Mouse (Mus musculus): Measurements from ENCODE around the gene Tmc6. TPM values are rescaled to one million over a fixed set of nuclear protein-coding genes. Genes with fewer than 3 reads are reported as not detected.

Tmc6 gene
- polyA plus RNA-seq, 1 experiment from 2014 or later, result 2.1 TPM

- H3K9me3 ChIP-seq (replicated peaks), result no peaks in the 10 kb centered on the region
- no peaks in the 10 kb centered on the region for H3K36me3 ChIP-seq (ENCODE audit: poor library complexity, severe bottlenecking)
- H3K9ac ChIP-seq, result no peak overlapping the region
- peaks cover 14% of the 10 kb centered on the region for H3K27me3 ChIP-seq
- H3K4me1 ChIP-seq, result peaks cover 18% of the 10 kb centered on the region
- WGBS, result 90% methylated on average over 6 of the region's 6 CpGs
- no peak overlapping the region for H3K4me2 ChIP-seq
- no peak overlapping the region for H3K4me3 ChIP-seq
- H3K27ac ChIP-seq, result no peak overlapping the region
- no peak for ATAC-seq
These were observed 24.8 kb upstream of the Tmc6 start for GRCm38 (mm10) chr11:117806781-117807180.

- no peaks in the 10 kb centered on the region for H3K9me3 ChIP-seq (replicated peaks)
- ATAC-seq, result no peak
- H3K27ac ChIP-seq, result no peak overlapping the region
- no peaks in the 10 kb centered on the region for H3K4me1 ChIP-seq
- no peak overlapping the region for H3K4me3 ChIP-seq
- WGBS, result 98% methylated on average over 3 of the region's 3 CpGs
- H3K9ac ChIP-seq, result no peak overlapping the region
- no peaks in the 10 kb centered on the region for H3K27me3 ChIP-seq
- no peak overlapping the region for H3K4me2 ChIP-seq
- H3K36me3 ChIP-seq (ENCODE audit: poor library complexity, severe bottlenecking), result no peaks in the 10 kb centered on the region
These were observed 21.2 kb upstream of the Tmc6 start for GRCm38 (mm10) chr11:117803166-117803688.

- no peak overlapping the region for H3K4me3 ChIP-seq
- H3K9me3 ChIP-seq (replicated peaks), result no peaks in the 10 kb centered on the region
- no peaks in the 10 kb centered on the region for H3K4me1 ChIP-seq
- H3K9ac ChIP-seq, result no peak overlapping the region
- H3K4me2 ChIP-seq, result no peak overlapping the region
- no peak for ATAC-seq
- WGBS, result 74% methylated on average over 7 of the region's 7 CpGs
- no peaks in the 10 kb centered on the region for H3K36me3 ChIP-seq (ENCODE audit: poor library complexity, severe bottlenecking)
- no peak overlapping the region for H3K27ac ChIP-seq
- H3K27me3 ChIP-seq, result no peaks in the 10 kb centered on the region
These were observed 19.7 kb upstream of the Tmc6 start for GRCm38 (mm10) chr11:117801650-117802049.

- ATAC-seq, result no peak
- Histone ChIP-seq H3K4me2 (no peak overlapping the region), H3K4me3 (no peak overlapping the region), H3K27ac (no peak overlapping the region), H3K9me3 (replicated peaks) (no peaks in the 10 kb centered on the region), H3K36me3 (ENCODE audit: poor library complexity, severe bottlenecking) (no peaks in the 10 kb centered on the region), H3K27me3 (no peaks in the 10 kb centered on the region), H3K4me1 (no peaks in the 10 kb centered on the region), H3K9ac (no peak overlapping the region)
- WGBS, result 81% methylated on average over 7 of the region's 7 CpGs
These were observed 18.0 kb upstream of the Tmc6 start for GRCm38 (mm10) chr11:117800038-117800437.

GRCm38 (mm10) chr11:117799174-117799573, 17.2 kb upstream of the Tmc6 start:
- H3K4me1 ChIP-seq, result no peaks in the 10 kb centered on the region
- H3K27ac ChIP-seq, result no peak overlapping the region
- WGBS, result 68% methylated on average over 5 of the region's 5 CpGs
- H3K36me3 ChIP-seq (ENCODE audit: poor library complexity, severe bottlenecking), result no peaks in the 10 kb centered on the region
- H3K4me3 ChIP-seq, result no peak overlapping the region
- ATAC-seq, result no peak
- H3K9ac ChIP-seq, result no peak overlapping the region
- H3K4me2 ChIP-seq, result no peak overlapping the region
- H3K9me3 ChIP-seq (replicated peaks), result no peaks in the 10 kb centered on the region
- no peaks in the 10 kb centered on the region for H3K27me3 ChIP-seq

- H3K4me1 ChIP-seq, result no peaks in the 10 kb centered on the region
- no peak overlapping the region for H3K4me3 ChIP-seq
- H3K36me3 ChIP-seq (ENCODE audit: poor library complexity, severe bottlenecking), result no peaks in the 10 kb centered on the region
- no peak overlapping the region for H3K27ac ChIP-seq
- 62% methylated on average over 2 of the region's 2 CpGs for WGBS
- no peak overlapping the region for H3K4me2 ChIP-seq
- ATAC-seq, result no peak
- H3K27me3 ChIP-seq, result 0 out of 2 replicates have a peak, but pooled peaks cover 2% of the 10 kb centered on the region
- no peak overlapping the region for H3K9ac ChIP-seq
- no peaks in the 10 kb centered on the region for H3K9me3 ChIP-seq (replicated peaks)
These were observed 16.2 kb upstream of the Tmc6 start for GRCm38 (mm10) chr11:117798160-117798541.

GRCm38 (mm10) chr11:117797511-117798159, 15.6 kb upstream of the Tmc6 start, which contains the start of gene 6030468B19Rik:
Gene 6030468B19Rik, plus strand, starts transcription at chr11:117797660.
- H3K9ac ChIP-seq, result no peak within 1 kb of the TSS
- no peaks in the 10 kb centered on the region for H3K4me1 ChIP-seq
- H3K4me2 ChIP-seq, result no peak within 1 kb of the TSS
- peaks cover 2% of the 10 kb centered on the region; the same call in 1 of the 2 replicates for H3K27me3 ChIP-seq
- H3K4me3 ChIP-seq, result no peak within 1 kb of the TSS
- no peaks in the 10 kb centered on the region for H3K36me3 ChIP-seq (ENCODE audit: poor library complexity, severe bottlenecking)
- H3K9me3 ChIP-seq (replicated peaks), result no peaks in the 10 kb centered on the region
- H3K27ac ChIP-seq, result no peak within 1 kb of the TSS
- 71% methylated on average over 9 of the region's 9 CpGs for WGBS
- ATAC-seq, result no peak

GRCm38 (mm10) chr11:117796954-117797353, 15.0 kb upstream of the Tmc6 start:
- Histone ChIP-seq H3K4me3 (no peak overlapping the region), H3K27me3 (peaks cover 9% of the 10 kb centered on the region), H3K9me3 (replicated peaks) (no peaks in the 10 kb centered on the region), H3K4me2 (no peak overlapping the region), H3K36me3 (ENCODE audit: poor library complexity, severe bottlenecking) (no peaks in the 10 kb centered on the region), H3K9ac (no peak overlapping the region), H3K4me1 (no peaks in the 10 kb centered on the region), H3K27ac (no peak overlapping the region)
- WGBS, result 50% methylated on average over 5 of the region's 5 CpGs
- no peak for ATAC-seq

GRCm38 (mm10) chr11:117794035-117794551, 12.1 kb upstream of the Tmc6 start:
- no peak overlapping the region for H3K27ac ChIP-seq
- no peak overlapping the region for H3K4me2 ChIP-seq
- H3K9me3 ChIP-seq (replicated peaks), result no peaks in the 10 kb centered on the region
- WGBS, result 54% methylated on average over 4 of the region's 4 CpGs
- no peaks in the 10 kb centered on the region for H3K36me3 ChIP-seq (ENCODE audit: poor library complexity, severe bottlenecking)
- peaks cover 24% of the 10 kb centered on the region for H3K27me3 ChIP-seq
- ATAC-seq, result no peak
- no peak overlapping the region for H3K9ac ChIP-seq
- peaks cover 6% of the 10 kb centered on the region; the same call in 1 of the 2 replicates for H3K4me1 ChIP-seq
- H3K4me3 ChIP-seq, result no peak overlapping the region

GRCm38 (mm10) chr11:117792281-117792888, 10.4 kb upstream of the Tmc6 start:
- Histone ChIP-seq H3K36me3 (ENCODE audit: poor library complexity, severe bottlenecking) (no peaks in the 10 kb centered on the region), H3K4me1 (peaks cover 6% of the 10 kb centered on the region; the same call in 1 of the 2 replicates), H3K4me3 (no peak overlapping the region), H3K9me3 (replicated peaks) (no peaks in the 10 kb centered on the region), H3K4me2 (peak overlapping the region; percentile 12; the same call in 1 of the 2 replicates), H3K27me3 (peaks cover 24% of the 10 kb centered on the region), H3K9ac (no peak overlapping the region), H3K27ac (no peak overlapping the region)
- WGBS, result 12% methylated on average over 22 of the region's 22 CpGs
- ATAC-seq, result no peak

GRCm38 (mm10) chr11:117791441-117791761, 9.4 kb upstream of the Tmc6 start:
- H3K36me3 ChIP-seq (ENCODE audit: poor library complexity, severe bottlenecking), result no peaks in the 10 kb centered on the region
- peaks cover 24% of the 10 kb centered on the region for H3K27me3 ChIP-seq
- H3K4me3 ChIP-seq, result no peak overlapping the region
- H3K9me3 ChIP-seq (replicated peaks), result no peaks in the 10 kb centered on the region
- H3K27ac ChIP-seq, result no peak overlapping the region
- WGBS, result 83% methylated on average over 9 of the region's 9 CpGs
- H3K4me2 ChIP-seq, result no peak overlapping the region
- peaks cover 6% of the 10 kb centered on the region; the same call in 1 of the 2 replicates for H3K4me1 ChIP-seq
- H3K9ac ChIP-seq, result no peak overlapping the region
- no peak for ATAC-seq

- ATAC-seq, result no peak
- peak overlapping the region; percentile 40 for H3K4me2 ChIP-seq
- no peaks in the 10 kb centered on the region for H3K9me3 ChIP-seq (replicated peaks)
- peaks cover 24% of the 10 kb centered on the region for H3K27me3 ChIP-seq
- peaks cover 6% of the 10 kb centered on the region; the same call in 1 of the 2 replicates for H3K4me1 ChIP-seq
- no peak overlapping the region for H3K9ac ChIP-seq
- no peaks in the 10 kb centered on the region for H3K36me3 ChIP-seq (ENCODE audit: poor library complexity, severe bottlenecking)
- no peak overlapping the region for H3K4me3 ChIP-seq
- WGBS, result 38% methylated on average over 22 of the region's 23 CpGs
- H3K27ac ChIP-seq, result no peak overlapping the region
These were observed 8.9 kb upstream of the Tmc6 start for GRCm38 (mm10) chr11:117790703-117791440.
